Mouse (Mus musculus): ENCODE data around the gene Srsf9.
A peak's percentile ranks its signal among the peaks of the same experiment; 100 is the strongest.
"Not testable (repeated sequence)": the region's sequence is repeated elsewhere in the genome, so short reads cannot be mapped to it uniquely, and the experiment has no call there.

Gene Srsf9

GRCm38 (mm10) chr5:115326875-115327609 is at the start of gene Srsf9:
Gene Srsf9, plus strand, starts transcription at chr5:115327177.
- peak; percentile 95 for DNase-seq (ENCODE audit: low spot score)

GRCm38 (mm10) chr5:115278053-115278452 is 48.9 kb upstream of the Srsf9 start:
- DNase-seq (ENCODE audit: low spot score) = no peak

GRCm38 (mm10) chr5:115278785-115279184 is 48.2 kb upstream of the Srsf9 start:
- DNase-seq (ENCODE audit: low spot score) = no peak

- DNase-seq (ENCODE audit: low spot score) = peak; percentile 81
Observed at GRCm38 (mm10) chr5:115279226-115280049, 47.5 kb upstream of the Srsf9 start, which contains the start of gene Coq5. Gene Coq5, plus strand, starts transcription at chr5:115279666.

GRCm38 (mm10) chr5:115280050-115280687 is 46.8 kb upstream of the Srsf9 start:
- no peak for DNase-seq (ENCODE audit: low spot score)

GRCm38 (mm10) chr5:115284735-115285134 is 42.2 kb upstream of the Srsf9 start:
- DNase-seq (ENCODE audit: low spot score) = no peak

- no peak for DNase-seq (ENCODE audit: low spot score)
Observed at GRCm38 (mm10) chr5:115294173-115294572, 32.8 kb upstream of the Srsf9 start.

GRCm38 (mm10) chr5:115296347-115296746 is 30.6 kb upstream of the Srsf9 start:
- no peak for DNase-seq (ENCODE audit: low spot score)

- DNase-seq (ENCODE audit: low spot score) = peak; percentile 60
Observed at GRCm38 (mm10) chr5:115300035-115300744, 26.8 kb upstream of the Srsf9 start.

- peak; percentile 99 for DNase-seq (ENCODE audit: low spot score)
Observed at GRCm38 (mm10) chr5:115300792-115301614, 26.0 kb upstream of the Srsf9 start, which contains the start of gene Dynll1. Gene Dynll1, minus strand, starts transcription at chr5:115300999.

GRCm38 (mm10) chr5:115301615-115302014 is 25.4 kb upstream of the Srsf9 start:
- no peak for DNase-seq (ENCODE audit: low spot score)

- not testable (repeated sequence) for DNase-seq (ENCODE audit: low spot score)
Observed at GRCm38 (mm10) chr5:115302190-115302589, 24.8 kb upstream of the Srsf9 start.

GRCm38 (mm10) chr5:115312354-115312753 is 14.6 kb upstream of the Srsf9 start:
- DNase-seq (ENCODE audit: low spot score) = no peak

GRCm38 (mm10) chr5:115312816-115313667 is 13.9 kb upstream of the Srsf9 start:
- no peak for DNase-seq (ENCODE audit: low spot score)

GRCm38 (mm10) chr5:115313668-115313943 is 13.4 kb upstream of the Srsf9 start:
- DNase-seq (ENCODE audit: low spot score) = no peak

GRCm38 (mm10) chr5:115316968-115317644 is 9.9 kb upstream of the Srsf9 start:
- DNase-seq (ENCODE audit: low spot score) = no peak

- DNase-seq (ENCODE audit: low spot score) = no peak
Observed at GRCm38 (mm10) chr5:115317645-115318328, 9.2 kb upstream of the Srsf9 start.

GRCm38 (mm10) chr5:115319004-115319940 is 7.7 kb upstream of the Srsf9 start:
- DNase-seq (ENCODE audit: low spot score) = peak; percentile 83

Measured in lung, postnatal 25 days (tissue).